Mouse (Mus musculus) cerebellum, postnatal 10 days (tissue): ENCODE measurements around the gene Cyp2d40.
"Not testable (repeated sequence)": the region's sequence is repeated elsewhere in the genome, so short reads cannot be mapped to it uniquely, and the experiment has no call there.

Experiments
- DNase-seq, 2 experiments: peaks; one replicate each; pipeline ENCODE4 v3.0.0; 2021; ENCODE audit warnings: mixed read lengths in 2 of 2

The Cyp2d40 gene

GRCm38 (mm10) chr15:82763631-82764420 lies at the start of gene Cyp2d40:
TSS of gene Cyp2d40 (minus strand) at chr15:82764183.
- DNase-seq = no peak

GRCm38 (mm10) chr15:82810556-82810955 lies 46.6 kb upstream of the Cyp2d40 start:
- DNase-seq = no peak

DNA sequence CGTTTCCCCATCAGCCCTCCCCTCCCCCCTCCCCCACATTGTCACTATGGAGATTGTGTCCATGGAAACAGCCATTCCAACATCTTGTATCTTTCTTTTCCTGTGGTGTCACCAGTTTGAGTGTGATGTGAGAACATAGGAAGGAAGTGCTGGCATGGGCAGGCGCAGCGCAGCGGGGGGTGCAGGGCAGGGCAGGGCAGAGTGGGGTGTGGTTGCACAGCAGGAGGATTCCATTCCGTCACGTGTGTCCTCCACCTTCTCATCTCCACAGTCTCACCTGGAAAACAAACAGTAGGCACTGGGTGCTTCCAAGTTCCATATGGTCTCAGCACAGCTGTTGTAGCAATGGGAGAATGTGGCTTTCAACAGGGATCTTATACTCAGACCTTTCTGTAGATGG lies 45.5 kb upstream of the Cyp2d40 start:
- peak; percentile 28 to 34 for DNase-seq

DNA sequence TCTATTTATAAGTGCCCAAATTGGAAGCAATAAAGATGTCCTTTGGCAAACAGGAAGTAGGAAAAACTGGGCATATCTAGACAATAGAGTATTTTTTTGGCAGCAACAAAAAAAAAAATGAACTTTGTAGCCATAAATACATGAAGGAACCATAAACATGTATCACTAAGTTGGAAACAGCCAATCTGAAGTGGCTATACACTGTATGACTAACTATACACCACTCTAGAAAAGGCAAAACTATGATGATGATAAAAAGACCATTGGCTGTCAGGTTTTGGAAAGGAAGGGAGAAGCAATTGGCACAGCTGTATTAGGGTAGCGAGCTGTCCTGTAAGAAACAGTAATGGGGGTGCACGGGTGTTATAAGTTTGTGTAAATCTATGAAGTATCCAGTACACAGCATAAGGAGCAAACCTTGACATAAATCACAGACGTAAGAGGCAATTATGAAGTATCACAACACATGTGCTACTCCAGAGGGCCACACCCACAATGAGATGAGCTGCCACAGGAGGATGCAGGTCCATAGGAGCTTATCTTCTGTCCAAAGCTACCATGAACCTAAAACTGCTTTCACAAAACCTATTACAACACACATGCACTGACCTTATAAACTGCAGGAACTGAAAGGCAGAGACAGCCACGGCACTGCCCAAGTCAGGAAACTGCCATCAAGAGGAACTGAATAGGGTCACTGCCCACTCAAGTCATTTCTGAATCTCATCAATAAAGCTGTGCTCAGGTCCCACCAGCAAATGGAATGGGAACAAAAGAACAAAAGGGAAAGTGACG lies 43.2 kb upstream of the Cyp2d40 start:
- no peak for DNase-seq

DNA sequence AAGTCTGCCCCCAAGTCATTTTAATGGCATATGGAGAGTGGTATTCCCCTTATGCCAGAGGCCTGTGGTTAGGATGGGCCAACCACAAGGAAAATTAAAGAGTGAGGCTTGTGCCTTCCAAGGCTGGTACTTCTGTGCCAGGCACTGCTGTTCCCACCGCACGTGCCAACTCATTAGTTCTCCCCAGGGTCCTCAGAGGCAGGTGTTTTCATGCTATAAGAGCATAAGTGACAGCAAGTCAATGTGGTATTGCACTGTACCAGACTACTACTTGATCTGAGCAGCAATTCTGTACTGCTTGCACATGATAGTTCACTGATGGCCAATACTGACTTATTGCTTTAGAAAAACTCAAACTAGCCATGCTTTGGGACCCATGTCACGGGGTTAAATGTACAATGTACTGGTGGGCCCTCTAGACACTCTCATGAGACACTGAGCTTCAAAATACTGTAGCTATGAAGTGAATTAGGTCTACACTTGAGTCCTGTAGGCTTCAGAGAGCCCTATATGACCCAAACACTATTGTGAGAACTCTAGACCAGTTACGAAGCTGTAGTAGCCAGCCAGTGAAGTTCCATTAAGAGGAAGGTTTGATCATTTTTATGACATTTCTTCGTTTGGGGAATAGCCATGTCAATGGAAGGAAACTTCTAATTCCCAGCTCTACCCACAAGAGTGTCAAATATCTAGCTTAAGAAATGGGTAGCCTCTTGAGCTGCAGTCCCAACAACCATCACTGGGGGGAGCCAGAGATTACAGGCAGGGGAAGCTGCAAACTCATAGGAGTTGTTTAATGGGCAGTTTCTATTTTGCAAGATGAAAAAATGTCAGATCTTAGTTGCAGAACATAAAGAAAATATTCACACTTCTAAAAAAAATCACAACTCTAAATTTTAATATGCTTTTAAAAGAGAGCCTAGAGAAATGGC lies 41.0 kb upstream of the Cyp2d40 start:
- DNase-seq = peak; percentile 92 to 95

DNA sequence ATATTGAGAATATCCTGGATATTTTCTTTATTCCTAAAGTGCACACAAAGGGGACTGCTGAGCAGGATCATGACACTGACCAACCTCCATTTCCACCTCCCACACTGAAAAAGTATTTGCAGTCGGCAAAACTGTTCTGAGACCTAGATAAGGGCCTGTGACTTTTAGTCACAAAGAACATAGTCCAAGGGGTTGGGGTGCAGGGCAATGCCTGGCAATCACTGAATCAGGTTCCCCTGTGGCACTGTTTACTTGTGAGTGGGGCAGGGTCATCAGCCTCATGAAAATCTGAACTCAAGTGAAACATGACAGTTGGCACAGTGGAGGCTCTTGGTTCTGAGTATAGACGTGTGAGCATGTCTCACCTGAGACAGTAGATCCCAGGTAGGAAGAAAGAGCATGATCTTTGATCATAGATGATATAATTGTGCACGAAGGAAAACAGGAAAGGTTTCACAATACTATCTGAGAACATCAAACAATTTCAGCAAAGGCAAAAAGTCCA lies 32.0 kb upstream of the Cyp2d40 start:
- DNase-seq = no peak

DNA sequence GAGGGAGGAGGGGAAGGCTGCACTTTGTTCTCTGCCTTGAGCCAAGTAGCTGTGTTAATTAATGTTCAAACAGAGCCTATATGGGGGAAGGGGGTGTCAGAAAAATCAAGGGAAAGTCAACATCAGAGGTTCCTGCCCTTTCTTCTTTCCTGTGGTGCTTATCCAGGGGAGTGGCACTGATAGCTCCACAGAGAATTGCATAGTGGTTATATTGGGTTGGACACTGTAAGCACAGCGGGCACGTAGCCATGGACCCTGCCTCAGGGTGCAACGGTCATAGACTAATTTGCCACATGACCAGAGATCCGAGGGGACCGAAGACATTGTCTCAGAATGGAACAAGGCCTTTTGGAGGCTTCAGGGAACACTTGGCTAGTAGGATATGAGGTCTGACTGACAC lies 30.3 kb upstream of the Cyp2d40 start, which contains the start of gene Cyp2d26:
Gene Cyp2d26, minus strand, starts transcription at position 18 of the 400 bp plus-strand sequence.
- no peak for DNase-seq

GRCm38 (mm10) chr15:82793868-82794267 lies 29.9 kb upstream of the Cyp2d40 start:
- DNase-seq = no peak

DNA sequence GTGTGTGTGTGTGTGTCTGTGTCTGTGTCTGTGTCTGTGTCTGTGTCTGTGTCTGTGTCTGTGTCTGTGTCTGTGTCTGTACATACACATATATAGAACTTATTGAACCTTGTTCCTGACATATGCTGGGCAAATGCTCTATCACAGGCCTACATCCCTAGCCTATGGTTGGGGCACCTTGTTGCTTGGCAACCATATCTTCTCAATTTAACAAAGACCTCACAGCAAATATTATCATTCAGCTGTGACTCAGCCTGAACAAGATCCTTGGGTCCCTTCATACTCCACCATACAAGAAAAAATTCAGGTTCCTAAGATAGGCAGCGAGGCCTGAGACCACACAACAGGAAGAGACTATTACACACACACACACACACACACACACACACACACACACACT lies 29.5 kb upstream of the Cyp2d40 start:
- DNase-seq = no peak

GRCm38 (mm10) chr15:82792566-82792965 lies 28.6 kb upstream of the Cyp2d40 start:
- no peak for DNase-seq

GRCm38 (mm10) chr15:82784581-82784980 lies 20.6 kb upstream of the Cyp2d40 start:
- DNase-seq = no peak

DNA sequence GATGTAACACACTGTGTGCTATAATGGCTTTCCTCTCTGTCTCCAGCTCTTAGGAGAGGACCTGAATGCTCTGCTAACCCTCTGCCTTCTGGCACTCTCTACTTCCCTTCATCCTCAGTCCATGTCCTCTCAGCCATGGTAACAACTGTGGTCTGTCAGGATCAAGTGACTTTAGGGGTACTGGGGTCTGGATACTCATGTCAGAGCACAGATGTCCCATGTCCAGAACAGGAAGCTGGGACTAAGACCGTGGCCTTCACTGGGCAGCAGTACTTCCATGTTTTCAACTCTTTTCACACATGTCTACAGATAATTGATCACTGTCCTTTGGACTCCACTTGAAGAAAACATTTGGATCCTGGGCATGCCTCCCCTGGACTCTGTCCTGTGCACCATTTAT lies 19.8 kb upstream of the Cyp2d40 start:
- no peak for DNase-seq

- DNase-seq = not testable (repeated sequence)
Observed at GRCm38 (mm10) chr15:82777856-82778255, 13.9 kb upstream of the Cyp2d40 start.

DNA sequence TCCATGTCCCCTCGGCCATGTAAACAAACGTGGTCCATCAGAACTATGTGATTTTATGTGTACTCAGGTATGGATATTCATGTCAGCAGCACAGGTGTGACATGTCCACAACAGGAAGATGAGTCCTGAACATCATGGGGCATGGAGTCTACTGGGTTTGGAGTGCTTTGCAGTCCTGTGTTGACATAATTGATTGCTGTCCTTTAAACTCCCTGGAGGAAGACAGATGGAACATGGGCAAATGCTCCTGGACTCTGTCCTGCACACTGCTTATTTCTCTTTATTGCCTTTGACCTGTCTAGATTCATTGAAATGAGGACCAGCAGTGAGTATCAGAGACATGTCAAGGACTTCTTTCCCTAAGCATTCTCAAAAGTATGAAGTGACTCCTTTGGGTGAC lies 2.0 kb upstream of the Cyp2d40 start:
- no peak for DNase-seq

GRCm38 (mm10) chr15:82764881-82765280 lies 898 bp upstream of the Cyp2d40 start:
- no peak for DNase-seq

- DNase-seq = no peak
Observed at GRCm38 (mm10) chr15:82748141-82748540, 15.8 kb downstream of the Cyp2d40 start.

GRCm38 (mm10) chr15:82747516-82747915 lies 16.5 kb downstream of the Cyp2d40 start:
- DNase-seq = no peak

GRCm38 (mm10) chr15:82733331-82733925 lies 30.6 kb downstream of the Cyp2d40 start:
- not testable (repeated sequence) for DNase-seq
